Mouse (Mus musculus): Measurements from ENCODE around the gene Nfe2l1. TPM values are rescaled to one million over a fixed set of nuclear protein-coding genes. Genes with fewer than 3 reads are reported as not detected.
A peak's percentile ranks its signal among the peaks of the same experiment; 100 is the strongest.
"Not testable (repeated sequence)": the region's sequence is repeated elsewhere in the genome, so short reads cannot be mapped to it uniquely, and the experiment has no call there.

Nfe2l1 gene
- polyA plus RNA-seq, 1 experiment from 2014 or later: 49.3 TPM

DNA sequence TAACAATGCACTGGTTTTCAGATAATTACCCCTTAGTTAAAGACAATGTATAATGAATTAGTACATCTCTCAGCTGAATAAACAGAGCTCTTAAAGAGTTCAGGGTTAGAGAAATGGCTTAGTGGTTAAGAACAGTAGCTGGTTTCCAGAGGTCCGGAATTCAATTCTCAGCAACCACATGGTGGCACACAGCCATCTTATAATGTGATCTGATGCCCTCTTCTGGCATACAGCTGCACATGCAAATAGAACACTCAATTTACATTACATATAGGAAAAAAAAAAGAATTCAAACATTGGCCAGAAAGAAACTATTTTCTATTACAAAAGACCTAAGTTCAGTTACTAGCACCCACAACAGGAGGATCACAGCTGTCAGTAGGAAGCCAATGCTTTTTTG is 33.2 kb downstream of the Nfe2l1 start:
- no peak for DNase-seq (ENCODE audit: low spot score)
- H3K36me3 ChIP-seq (replicated peaks; ENCODE audit: control insufficient read depth, insufficient read depth): peaks cover 29% of the 10 kb centered on the region
- no peaks in the 10 kb centered on the region for H3K9me3 ChIP-seq (ENCODE audit: control insufficient read depth, low read length)
- no peak overlapping the region for H3K27ac ChIP-seq
- H3K4me1 ChIP-seq (replicated peaks; ENCODE audit: control insufficient read depth, insufficient read depth, low read length): peaks cover 7% of the 10 kb centered on the region
- no peak overlapping the region for H3K4me3 ChIP-seq (replicated peaks; ENCODE audit: low read length)
- WGBS: 67% methylated on average over 1 of the region's 1 CpGs
- H3K4me2 ChIP-seq (replicated peaks): no peak overlapping the region
- H3K9ac ChIP-seq: no peak overlapping the region
- H3K27me3 ChIP-seq (ENCODE audit: control insufficient read depth, insufficient read depth, low read length): no peaks in the 10 kb centered on the region
- no peak for ATAC-seq (ENCODE audit: low FRiP score)

DNA sequence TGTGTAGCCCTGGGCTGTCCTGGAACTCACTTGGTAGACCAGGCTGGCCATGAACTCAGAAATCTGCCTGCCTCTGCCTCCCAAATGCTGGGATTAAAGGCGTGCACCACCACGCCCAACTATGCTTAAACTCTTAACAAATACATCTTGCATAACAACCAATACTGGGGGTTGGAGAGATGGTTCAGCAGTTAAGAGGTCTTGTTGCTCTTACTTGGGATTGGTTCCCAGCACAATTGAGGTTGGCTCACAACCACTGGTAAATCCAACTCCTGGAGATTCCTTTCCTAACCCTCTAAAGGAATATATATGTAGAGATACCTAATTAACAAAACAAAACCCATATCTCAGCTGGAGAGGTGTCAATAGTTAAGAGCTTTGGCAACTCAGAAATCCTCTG is 33.7 kb downstream of the Nfe2l1 start:
- Histone ChIP-seq H3K36me3 (replicated peaks; ENCODE audit: control insufficient read depth, insufficient read depth) (peaks cover 26% of the 10 kb centered on the region), H3K9ac (no peak overlapping the region), H3K4me3 (replicated peaks; ENCODE audit: low read length) (no peak overlapping the region), H3K9me3 (ENCODE audit: control insufficient read depth, low read length) (no peaks in the 10 kb centered on the region), H3K4me2 (replicated peaks) (no peak overlapping the region), H3K27ac (no peak overlapping the region), H3K4me1 (replicated peaks; ENCODE audit: control insufficient read depth, insufficient read depth, low read length) (peaks cover 10% of the 10 kb centered on the region), H3K27me3 (ENCODE audit: control insufficient read depth, insufficient read depth, low read length) (no peaks in the 10 kb centered on the region)
- WGBS: 98% methylated on average over 2 of the region's 2 CpGs
- DNase-seq (ENCODE audit: low spot score) (no peak), ATAC-seq (ENCODE audit: low FRiP score) (no peak)

DNA sequence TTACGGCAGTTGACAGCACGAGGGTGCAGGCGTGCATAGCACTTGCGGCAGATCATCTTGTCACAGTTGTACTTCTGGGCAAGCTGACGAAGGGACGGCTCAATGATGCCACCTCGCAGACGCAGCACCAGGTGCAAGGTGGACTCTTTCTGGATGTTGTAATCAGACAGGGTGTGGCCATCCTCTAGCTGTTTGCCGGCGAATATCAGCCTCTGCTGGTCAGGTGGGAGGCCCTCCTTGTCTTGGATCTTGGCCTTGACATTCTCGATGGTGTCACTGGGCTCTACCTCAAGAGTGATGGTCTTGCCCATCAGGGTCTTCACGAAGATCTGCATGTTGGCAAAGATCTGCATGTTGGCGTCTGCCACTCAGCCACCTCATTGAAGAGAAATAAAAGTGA is 34.3 kb downstream of the Nfe2l1 start:
- Histone ChIP-seq H3K9me3 (ENCODE audit: control insufficient read depth, low read length) (no peaks in the 10 kb centered on the region), H3K27ac (no peak overlapping the region), H3K36me3 (replicated peaks; ENCODE audit: control insufficient read depth, insufficient read depth) (peaks cover 22% of the 10 kb centered on the region), H3K4me1 (replicated peaks; ENCODE audit: control insufficient read depth, insufficient read depth, low read length) (peaks cover 16% of the 10 kb centered on the region), H3K4me2 (replicated peaks) (no peak overlapping the region), H3K4me3 (replicated peaks; ENCODE audit: low read length) (no peak overlapping the region), H3K27me3 (ENCODE audit: control insufficient read depth, insufficient read depth, low read length) (no peaks in the 10 kb centered on the region), H3K9ac (no peak overlapping the region)
- ATAC-seq (ENCODE audit: low FRiP score) (no peak), DNase-seq (ENCODE audit: low spot score) (no peak)
- 98% methylated on average over 13 of the region's 13 CpGs for WGBS

DNA sequence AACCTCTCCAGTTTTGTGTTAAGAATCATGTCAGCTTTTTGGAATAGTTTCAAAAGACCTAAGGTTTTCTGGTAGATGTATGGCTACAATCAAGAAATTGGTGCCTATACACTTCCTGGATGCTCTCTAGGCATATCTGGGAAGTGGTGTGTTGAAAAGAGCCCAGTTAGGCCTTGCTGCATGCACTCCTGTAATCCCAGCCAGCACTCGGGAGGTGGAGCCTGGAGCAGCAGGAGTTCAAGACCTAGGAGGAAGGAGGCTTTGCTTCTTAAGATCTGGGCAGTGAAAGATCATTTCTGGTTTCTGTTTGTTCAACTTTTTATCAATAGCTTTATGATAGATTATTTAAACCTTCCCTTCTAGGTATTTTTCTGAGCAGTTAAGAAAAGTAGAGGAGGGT is 39.1 kb downstream of the Nfe2l1 start:
- 4% methylated on average over 1 of the region's 1 CpGs for WGBS
- no peaks in the 10 kb centered on the region for H3K27me3 ChIP-seq (ENCODE audit: control insufficient read depth, insufficient read depth, low read length)
- H3K9ac ChIP-seq: peak overlapping the region; percentile 90; the same call in 1 of the 2 replicates
- DNase-seq (ENCODE audit: low spot score) (no peak), ATAC-seq (ENCODE audit: low FRiP score) (no peak)
- peaks cover 24% of the 10 kb centered on the region for H3K4me1 ChIP-seq (replicated peaks; ENCODE audit: control insufficient read depth, insufficient read depth, low read length)
- H3K27ac ChIP-seq: no peak overlapping the region
- peak overlapping the region; percentile 97 for H3K4me3 ChIP-seq (replicated peaks; ENCODE audit: low read length)
- H3K36me3 ChIP-seq (replicated peaks; ENCODE audit: control insufficient read depth, insufficient read depth): peaks cover 14% of the 10 kb centered on the region
- H3K9me3 ChIP-seq (ENCODE audit: control insufficient read depth, low read length): no peaks in the 10 kb centered on the region
- H3K4me2 ChIP-seq (replicated peaks): peak overlapping the region; percentile 94

DNA sequence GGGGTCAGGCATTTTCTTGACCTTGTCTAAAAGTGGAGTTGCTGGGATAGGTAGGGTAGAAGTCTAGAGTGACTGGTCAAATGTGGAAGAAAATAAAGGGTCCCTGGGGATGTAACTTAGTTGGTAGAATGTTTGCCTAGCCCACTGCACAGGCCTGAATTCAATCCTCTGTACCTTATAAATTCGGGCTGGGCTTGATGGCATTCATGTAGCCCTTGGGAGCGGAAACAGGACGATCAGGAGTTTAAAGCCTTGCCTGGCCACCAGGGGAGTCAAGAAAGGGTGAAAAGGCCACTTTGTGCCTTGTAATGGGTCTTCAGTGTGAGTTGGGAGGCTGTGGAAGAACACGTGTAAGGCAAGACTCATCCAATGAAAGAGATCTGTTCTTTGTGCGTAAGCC is 39.8 kb downstream of the Nfe2l1 start:
- WGBS: 8% methylated on average over 5 of the region's 5 CpGs
- H3K4me1 ChIP-seq (replicated peaks; ENCODE audit: control insufficient read depth, insufficient read depth, low read length): peaks cover 24% of the 10 kb centered on the region

DNA sequence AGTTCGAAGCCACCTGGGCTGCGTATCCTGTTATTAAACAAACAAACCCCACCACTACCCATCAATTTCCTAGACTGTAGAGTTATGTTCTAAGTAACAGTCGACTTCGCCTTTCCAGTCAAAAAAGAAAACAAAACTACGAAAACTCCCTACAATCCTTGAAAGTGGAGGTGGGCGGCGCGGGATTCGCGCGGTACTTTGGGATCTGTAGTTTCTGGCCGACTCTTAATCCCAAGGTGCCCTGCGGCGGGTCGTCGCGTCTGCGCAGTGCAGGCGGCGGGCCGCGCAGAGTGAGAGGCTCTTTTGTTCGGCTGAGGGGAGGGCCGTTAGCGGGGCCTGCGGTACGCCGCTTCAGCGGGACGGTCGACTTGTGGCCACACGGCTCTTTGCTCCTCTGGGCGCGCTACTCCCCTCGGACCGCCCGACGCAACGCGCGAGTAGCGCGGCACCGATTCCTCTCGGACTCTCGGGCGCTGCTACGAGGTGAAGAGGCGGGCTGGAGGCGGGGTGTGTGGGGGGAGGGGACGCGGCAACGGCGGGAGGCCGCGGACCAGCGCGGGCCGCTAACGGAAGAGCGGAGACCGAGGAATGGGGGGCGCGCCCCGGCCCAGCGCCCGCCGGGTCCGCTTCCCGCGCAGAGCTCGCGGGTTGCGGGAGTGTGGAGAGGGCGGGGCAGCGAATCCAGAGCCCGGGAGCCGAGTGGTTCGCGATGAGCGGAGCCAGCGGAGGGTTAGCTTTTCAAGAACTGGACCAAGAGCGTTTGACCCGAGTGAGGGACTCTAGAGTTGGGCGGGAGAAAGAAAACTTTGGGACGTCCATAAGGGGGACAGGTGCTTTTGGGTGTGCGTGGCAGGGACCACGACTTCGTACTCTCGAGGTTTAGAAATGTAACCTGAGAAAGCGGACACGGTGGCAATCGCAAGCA is 40.6 kb downstream of the Nfe2l1 start, which contains the start of gene Cbx1:
Gene Cbx1, plus strand, starts transcription at position 257 of the 925 bp plus-strand sequence.
- DNase-seq (ENCODE audit: low spot score) (peak; percentile 92), ATAC-seq (ENCODE audit: low FRiP score) (peak; percentile 97)
- H3K9ac ChIP-seq: peak within 1 kb of the TSS; percentile 90
- H3K36me3 ChIP-seq (replicated peaks; ENCODE audit: control insufficient read depth, insufficient read depth): peaks cover 8% of the 10 kb centered on the region; the same call in 1 of the 2 replicates
- H3K4me2 ChIP-seq (replicated peaks): peak within 1 kb of the TSS; percentile 94
- H3K9me3 ChIP-seq (ENCODE audit: control insufficient read depth, low read length): no peaks in the 10 kb centered on the region
- WGBS: 1% methylated on average over 93 of the region's 93 CpGs
- H3K27me3 ChIP-seq (ENCODE audit: control insufficient read depth, insufficient read depth, low read length): no peaks in the 10 kb centered on the region
- peak within 1 kb of the TSS; percentile 97 for H3K27ac ChIP-seq
- peak within 1 kb of the TSS; percentile 97 for H3K4me3 ChIP-seq (replicated peaks; ENCODE audit: low read length)
- peaks cover 24% of the 10 kb centered on the region for H3K4me1 ChIP-seq (replicated peaks; ENCODE audit: control insufficient read depth, insufficient read depth, low read length)

More for the DNA sequence above, 39.8 kb downstream of the Nfe2l1 start:
- DNase-seq (ENCODE audit: low spot score): no peak
- H3K36me3 ChIP-seq (replicated peaks; ENCODE audit: control insufficient read depth, insufficient read depth): peaks cover 8% of the 10 kb centered on the region
- peak overlapping the region; percentile 97 for H3K4me3 ChIP-seq (replicated peaks; ENCODE audit: low read length)
- no peak overlapping the region for H3K27ac ChIP-seq
- peak overlapping the region; percentile 90 for H3K9ac ChIP-seq
- ATAC-seq (ENCODE audit: low FRiP score): no peak
- no peaks in the 10 kb centered on the region for H3K27me3 ChIP-seq (ENCODE audit: control insufficient read depth, insufficient read depth, low read length)
- no peaks in the 10 kb centered on the region for H3K9me3 ChIP-seq (ENCODE audit: control insufficient read depth, low read length)
- peak overlapping the region; percentile 94 for H3K4me2 ChIP-seq (replicated peaks)

DNA sequence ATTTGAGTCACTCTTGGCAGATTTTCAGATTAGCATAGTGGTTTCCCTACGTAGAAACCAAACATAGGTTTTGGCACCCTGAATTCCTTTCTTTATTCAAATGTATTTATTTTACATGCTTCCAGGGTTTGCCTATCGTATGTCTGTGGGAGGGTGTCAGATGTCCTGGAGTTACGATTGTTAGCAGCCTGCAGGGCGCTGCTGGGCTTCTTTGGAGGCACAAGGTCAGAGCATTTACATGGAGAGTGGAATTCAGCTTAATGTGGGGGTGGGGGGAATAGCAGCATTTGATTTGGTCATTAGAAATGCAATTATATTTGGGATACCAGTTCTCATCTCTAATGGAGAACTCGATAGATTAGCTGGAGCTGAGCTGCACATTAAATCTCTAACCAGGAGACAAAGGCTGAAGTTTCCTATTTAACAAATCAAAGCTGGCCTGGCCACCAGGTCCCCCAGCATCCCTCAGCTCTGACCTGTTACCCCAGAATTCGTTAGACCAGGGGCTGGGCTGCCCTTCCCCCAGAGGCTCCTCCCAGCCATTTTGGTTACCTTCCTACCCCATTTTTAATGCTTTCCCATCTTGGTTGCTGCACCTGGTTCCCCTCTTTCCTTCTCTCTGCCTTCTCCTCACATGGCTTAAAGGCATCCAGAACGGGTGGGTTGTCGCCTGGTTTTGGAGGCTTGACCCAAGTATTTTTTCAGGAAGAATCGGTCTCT is 42.9 kb downstream of the Nfe2l1 start:
- Histone ChIP-seq H3K9ac (no peak overlapping the region), H3K4me1 (replicated peaks; ENCODE audit: control insufficient read depth, insufficient read depth, low read length) (peaks cover 20% of the 10 kb centered on the region), H3K36me3 (replicated peaks; ENCODE audit: control insufficient read depth, insufficient read depth) (peaks cover 6% of the 10 kb centered on the region; the same call in 1 of the 2 replicates), H3K4me2 (replicated peaks) (no peak overlapping the region), H3K27ac (no peak overlapping the region), H3K4me3 (replicated peaks; ENCODE audit: low read length) (no peak overlapping the region), H3K9me3 (ENCODE audit: control insufficient read depth, low read length) (no peaks in the 10 kb centered on the region), H3K27me3 (ENCODE audit: control insufficient read depth, insufficient read depth, low read length) (no peaks in the 10 kb centered on the region)
- DNase-seq (ENCODE audit: low spot score): no peak
- 30% methylated on average over 9 of the region's 9 CpGs for WGBS
- ATAC-seq (ENCODE audit: low FRiP score): no peak

DNA sequence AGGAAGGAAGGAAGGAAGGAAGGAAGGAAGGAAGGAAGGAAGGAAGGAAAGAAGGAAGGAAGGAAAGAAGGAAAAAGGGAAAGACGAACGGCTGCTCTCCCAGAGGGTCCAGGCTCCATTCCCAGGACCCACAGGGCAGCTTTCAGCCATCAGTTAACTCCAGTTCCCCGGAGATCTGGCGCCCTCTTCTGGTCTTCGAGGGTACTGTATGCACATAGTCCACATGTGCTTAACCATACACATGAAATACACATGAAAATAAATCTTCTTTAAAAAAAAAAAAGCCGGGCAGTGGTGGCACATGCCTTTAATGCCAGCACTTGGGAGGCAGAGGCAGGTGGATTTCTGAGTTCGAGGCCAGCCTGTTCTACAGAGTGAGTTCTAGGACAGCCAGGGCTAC is 44.9 kb downstream of the Nfe2l1 start:
- H3K9me3 ChIP-seq (ENCODE audit: control insufficient read depth, low read length); H3K27ac ChIP-seq; H3K4me3 ChIP-seq (replicated peaks; ENCODE audit: low read length); H3K27me3 ChIP-seq (ENCODE audit: control insufficient read depth, insufficient read depth, low read length); H3K4me1 ChIP-seq (replicated peaks; ENCODE audit: control insufficient read depth, insufficient read depth, low read length); H3K36me3 ChIP-seq (replicated peaks; ENCODE audit: control insufficient read depth, insufficient read depth); ATAC-seq (ENCODE audit: low FRiP score); H3K9ac ChIP-seq; H3K4me2 ChIP-seq (replicated peaks): not testable (repeated sequence)
- DNase-seq (ENCODE audit: low spot score): peak; percentile 71
- 12% methylated on average over 7 of the region's 7 CpGs for WGBS

DNA sequence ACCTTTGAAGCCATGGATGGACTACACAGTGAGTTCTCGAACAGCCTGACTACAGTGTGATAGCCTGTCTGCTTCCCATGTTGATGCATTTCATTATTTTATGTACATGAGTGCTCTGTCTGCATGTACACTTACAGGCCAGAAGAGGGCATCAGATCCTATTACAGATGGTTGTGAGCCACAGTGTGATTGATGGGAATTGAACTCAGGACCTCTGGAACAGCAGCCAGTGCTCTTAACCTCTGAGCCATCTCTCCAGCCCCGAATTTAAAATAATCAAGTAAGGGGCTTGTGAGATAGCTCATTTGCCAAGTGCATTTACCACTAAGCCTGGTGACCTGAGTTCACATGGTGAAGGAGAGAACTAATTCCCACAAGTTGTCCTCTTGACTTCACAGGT is 48.3 kb downstream of the Nfe2l1 start:
- H3K4me2 ChIP-seq (replicated peaks): no peak overlapping the region
- no peaks in the 10 kb centered on the region for H3K27me3 ChIP-seq (ENCODE audit: control insufficient read depth, insufficient read depth, low read length)
- no peak overlapping the region for H3K9ac ChIP-seq
- no peak for ATAC-seq (ENCODE audit: low FRiP score)
- no peaks in the 10 kb centered on the region for H3K36me3 ChIP-seq (replicated peaks; ENCODE audit: control insufficient read depth, insufficient read depth)
- 74% methylated on average over 2 of the region's 2 CpGs for WGBS
- peaks cover 5% of the 10 kb centered on the region for H3K4me1 ChIP-seq (replicated peaks; ENCODE audit: control insufficient read depth, insufficient read depth, low read length)
- H3K9me3 ChIP-seq (ENCODE audit: control insufficient read depth, low read length): no peaks in the 10 kb centered on the region
- H3K4me3 ChIP-seq (replicated peaks; ENCODE audit: low read length): no peak overlapping the region
- DNase-seq (ENCODE audit: low spot score): no peak
- H3K27ac ChIP-seq: no peak overlapping the region
